Mouse (Mus musculus) retina, postnatal 1 day (tissue): Measurements from ENCODE around the gene Smc6.

Experiments
- DNase-seq: peaks from one replicate; pipeline ENCODE4 v3.0.0-alpha.2; 2012

Smc6 gene

DNA sequence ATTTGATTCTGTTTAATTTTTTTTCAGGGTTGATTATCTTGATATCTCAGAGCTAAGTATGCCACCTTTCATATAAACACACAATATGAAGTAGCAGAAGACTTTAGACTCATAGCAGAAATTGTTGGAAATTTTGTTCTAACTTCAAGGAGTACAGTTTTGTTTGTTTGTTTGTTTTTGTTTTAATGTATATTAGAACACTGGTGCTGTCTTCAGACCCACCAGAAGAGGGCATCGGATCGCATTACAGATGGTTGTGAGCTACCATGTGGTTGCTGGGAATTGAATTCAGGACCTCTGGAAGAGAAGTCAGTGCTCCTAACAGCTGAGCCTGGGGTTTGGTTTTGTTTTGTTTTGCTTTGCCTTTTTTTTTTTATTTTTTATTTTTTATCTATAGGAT lies 20.7 kb downstream of the Smc6 start:
- no peak for DNase-seq

DNA sequence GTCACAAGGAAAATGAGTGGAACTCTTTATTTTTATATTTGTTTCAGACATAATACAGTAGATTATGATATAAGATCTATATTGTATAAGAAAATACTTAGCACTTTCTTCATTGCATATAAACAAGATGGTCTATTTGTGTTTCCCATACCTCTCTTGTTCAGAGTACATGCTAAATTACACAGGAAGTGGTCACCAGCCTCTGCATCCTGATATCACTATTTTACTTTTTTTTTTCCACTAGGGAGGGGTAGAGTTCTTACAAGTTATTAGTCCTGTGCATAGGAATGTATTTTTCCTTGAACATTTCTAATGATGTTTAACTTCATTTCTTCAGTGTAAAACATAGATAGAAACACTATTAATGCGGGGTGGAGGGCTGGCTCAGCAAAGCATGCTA lies 35.2 kb downstream of the Smc6 start:
- DNase-seq = no peak

DNA sequence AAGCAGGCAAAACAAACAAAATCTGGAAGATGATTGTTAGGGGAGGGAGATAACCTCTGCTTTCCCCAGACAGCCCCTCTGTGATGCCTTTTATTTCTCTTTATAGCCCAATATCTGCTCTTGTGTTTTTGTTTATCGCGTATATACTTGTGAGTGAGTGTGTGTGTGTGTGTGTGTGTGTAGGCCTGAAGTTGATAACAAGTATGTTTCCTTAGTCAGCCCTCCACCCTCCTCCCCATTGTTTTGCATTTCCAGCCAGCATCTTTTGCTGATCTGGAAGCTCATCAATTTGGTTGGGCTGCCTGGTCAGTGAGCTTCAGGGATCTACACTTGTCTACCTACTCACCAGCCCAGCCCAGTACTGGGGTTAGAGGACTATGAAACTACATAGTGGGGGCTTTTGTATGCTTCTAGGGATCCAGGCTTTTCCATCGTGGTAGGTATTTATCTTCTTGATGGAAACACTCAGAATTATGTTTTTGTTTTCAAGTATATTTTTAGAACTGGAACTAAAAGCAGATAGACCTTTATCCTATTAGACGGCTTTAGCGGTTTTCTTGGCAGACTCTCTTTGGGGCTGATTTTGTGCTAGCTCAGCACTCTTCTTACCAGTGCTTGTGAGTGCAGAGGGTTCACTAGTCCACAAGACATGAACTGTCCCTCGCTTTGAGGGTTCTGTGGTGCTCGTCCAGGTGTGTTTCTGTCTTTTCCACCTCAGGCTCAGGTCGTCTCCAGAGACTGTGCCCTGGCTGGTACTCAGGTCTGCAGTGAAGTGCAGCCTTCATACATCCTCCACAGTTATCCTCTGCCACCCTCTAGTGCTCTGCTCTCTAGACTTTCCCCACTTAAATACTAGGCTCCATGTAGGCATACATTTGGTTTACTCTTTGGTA lies 41.3 kb downstream of the Smc6 start:
- no peak for DNase-seq

DNA sequence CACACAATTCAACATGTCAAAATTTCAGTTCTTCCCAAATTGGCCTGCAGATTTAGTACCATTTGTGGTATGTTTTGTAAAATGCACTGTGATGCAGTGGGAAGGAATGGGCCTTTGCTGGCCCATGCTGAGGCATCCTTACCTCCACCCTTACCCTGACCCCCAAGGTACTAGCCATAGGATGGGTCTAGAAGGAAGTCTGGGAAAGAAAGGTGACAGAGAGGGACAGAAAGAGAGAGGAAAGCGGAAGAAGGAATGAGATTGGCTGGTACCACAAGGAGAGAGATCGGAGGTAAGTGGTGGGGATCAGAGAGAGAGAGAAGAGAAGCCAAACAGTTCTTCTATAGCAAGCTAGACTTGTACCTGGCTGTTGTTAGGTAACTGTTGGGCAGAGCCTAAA lies 45.4 kb downstream of the Smc6 start:
- no peak for DNase-seq

DNA sequence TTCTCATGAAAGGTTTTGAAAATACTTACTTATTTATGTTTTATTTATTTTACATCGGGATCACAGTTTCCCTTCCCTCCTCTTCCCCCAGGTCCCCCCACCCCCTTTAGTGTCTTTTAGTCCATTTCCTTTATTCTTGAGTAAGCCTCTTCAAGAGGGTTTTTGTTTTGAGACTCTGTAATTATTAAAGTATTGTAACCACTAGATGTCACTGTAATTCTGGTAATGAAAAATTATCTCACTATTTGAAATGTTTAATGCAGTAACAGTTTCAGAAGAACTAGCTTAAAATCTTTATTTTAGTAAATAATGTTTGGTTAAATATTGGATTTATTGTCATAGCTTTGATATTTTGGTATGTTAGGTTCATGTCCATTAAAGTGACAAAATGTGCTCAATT lies 48.2 kb downstream of the Smc6 start:
- no peak for DNase-seq

DNA sequence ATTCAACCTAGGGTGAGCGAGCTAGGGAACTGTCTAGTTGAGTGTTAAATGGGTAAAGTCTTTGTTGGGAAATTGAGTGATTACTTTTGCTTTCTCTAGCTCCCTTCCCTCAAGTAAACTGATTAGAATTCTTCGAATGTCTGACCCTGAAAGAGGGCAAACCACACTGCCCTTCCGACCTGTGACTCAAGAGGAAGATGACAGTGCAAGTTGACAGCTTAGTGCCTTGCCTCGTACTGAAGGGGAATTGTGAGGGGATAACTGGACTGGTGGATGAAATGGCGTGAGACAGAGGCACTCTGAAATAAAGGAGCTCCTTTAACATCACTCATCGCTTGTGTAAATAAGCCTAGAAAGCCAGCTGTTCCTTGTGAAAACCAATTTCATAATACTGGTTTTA lies 52.0 kb downstream of the Smc6 start:
- no peak for DNase-seq

DNA sequence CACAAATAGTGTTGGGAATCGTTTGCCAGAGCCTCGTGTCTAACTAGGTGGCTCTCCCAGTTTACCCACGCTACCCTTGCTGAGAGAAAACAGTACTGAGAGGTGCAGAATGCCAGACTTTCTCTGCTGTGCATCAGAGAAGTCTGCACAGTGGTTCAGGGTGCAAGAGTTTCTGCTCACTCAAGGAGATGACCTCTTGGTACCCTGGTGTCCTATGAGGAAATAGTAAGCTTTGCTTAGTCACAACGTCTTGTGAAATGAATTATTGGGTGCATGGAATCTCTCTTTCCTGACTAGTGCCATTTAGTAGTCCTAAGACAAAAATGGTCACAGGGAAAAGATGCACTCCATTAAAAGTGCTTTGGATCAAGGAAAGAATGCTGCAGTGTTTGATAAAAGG lies 58.8 kb downstream of the Smc6 start:
- DNase-seq = no peak

DNA sequence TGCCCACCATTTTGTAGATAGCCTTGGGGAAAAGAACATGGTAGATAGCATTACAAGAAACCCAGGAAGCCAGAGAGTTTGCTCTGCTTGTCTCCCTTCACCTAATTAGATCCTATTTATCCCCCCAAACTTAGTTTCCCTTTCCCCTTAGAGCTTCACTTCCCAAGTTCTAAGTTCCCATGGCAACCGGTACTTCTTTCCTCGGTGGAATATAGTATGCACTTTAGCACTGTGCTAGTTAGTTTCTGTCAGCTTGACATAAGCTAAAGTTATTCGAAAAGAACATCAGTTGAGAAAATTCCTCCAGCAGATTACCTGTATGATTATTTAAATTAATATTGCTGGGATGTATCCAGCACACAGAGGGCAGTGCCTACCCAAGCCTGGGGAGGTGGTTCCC lies 60.8 kb downstream of the Smc6 start:
- DNase-seq = no peak

DNA sequence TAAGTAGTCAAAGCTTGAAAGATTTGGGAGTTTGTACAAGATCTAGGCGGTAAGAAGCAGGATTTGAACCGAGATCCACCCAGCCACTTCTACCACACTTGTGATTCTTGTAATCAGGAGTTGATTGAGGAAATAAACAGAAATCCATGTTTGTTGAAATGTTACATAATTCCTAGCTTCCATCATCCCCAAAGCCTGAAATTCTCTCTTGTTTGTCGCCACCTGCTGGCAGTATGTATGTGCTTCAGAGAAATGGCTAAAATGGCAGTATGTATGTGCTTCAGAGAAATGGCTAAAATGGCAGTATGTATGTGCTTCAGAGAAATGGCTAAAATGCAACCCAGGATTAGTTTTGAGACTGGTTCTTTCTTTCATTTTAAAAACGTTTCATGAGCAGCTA lies 71.2 kb downstream of the Smc6 start:
- DNase-seq = peak; percentile 73

DNA sequence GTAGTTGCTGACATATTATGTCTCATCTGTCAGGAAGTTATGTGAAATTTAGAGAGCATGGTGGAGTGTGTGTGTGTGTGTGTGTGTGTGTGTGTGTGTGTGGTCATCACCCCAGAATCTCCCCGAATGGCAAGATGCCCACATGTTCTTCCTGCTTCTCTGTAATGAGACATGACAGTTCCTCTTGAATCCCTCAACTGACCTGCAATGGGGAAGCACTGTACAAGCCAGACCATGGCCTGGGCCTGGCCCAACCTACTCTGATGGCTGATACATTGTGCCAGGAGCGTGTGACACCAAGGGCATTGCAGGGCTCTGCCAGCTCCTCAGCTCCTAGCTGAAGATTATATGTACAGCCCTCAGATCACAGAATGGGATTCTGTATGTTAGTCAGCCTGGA lies 72.6 kb downstream of the Smc6 start:
- peak; percentile 15 for DNase-seq

DNA sequence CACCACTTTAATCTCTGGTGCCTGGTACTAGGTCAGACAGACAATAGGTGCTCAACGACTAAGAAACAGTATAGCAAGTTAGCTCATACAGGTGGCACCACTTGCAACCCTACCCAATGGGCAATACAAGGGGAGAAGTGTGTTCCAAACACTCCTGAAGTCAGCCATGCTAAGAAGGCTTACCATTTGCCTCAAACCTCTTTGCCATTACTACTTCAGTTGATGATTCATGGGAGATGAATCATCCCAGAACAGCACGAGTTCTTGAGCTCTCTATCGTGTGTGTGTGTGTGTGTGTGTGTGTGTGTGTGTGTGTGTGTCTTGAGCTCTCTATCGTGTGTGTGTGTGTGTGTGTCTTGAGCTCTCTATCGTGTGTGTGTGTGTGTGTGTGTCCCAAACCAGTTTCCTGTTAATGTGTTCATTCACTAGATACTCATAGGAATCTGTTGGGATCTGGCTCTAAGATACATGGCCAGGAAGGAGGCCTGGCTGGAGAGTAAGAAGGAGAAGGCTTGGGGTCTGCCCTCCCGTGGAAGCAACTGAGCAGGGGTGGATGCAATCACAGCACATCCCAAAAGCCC lies 76.4 kb downstream of the Smc6 start:
- no peak for DNase-seq

DNA sequence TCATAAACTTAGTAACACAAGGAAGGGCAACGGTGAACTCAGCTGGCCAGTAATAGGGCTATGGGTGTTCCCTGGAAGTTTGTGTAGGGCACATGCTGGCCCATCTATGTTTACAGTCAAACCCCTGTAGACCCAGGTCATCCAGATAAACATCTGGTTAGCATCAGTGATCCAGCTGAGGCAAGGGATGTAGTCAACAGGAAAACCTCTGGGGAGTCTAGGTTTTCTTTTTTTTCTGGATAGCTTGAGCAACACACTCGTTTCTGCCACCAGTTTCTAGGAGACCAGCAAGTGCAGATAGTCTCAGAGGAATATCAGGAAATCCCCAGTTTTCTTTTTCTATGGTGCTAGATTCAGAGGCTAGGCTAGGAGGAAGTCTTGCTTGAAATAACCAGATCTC lies 80.3 kb downstream of the Smc6 start:
- DNase-seq = no peak

DNA sequence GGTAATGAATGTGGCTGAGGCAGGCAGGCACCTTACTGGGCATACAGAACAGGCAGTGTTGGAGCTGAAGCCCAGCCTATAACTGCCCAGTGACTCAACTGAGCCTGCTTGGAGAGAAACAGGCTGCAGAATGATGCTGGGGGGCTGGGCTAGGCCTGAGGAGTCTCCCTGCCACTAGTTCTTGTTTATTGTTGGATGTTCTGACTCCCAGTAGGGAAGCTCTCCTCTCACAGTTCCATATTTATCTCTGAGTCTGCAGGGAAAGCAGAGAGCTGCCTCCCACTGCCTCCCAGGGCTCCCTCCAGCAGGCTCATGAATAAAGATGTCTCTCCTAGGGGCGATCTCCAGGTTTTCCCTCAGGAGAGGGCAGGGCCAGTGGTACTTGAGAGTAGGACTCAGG lies 82.7 kb downstream of the Smc6 start:
- DNase-seq = no peak

DNA sequence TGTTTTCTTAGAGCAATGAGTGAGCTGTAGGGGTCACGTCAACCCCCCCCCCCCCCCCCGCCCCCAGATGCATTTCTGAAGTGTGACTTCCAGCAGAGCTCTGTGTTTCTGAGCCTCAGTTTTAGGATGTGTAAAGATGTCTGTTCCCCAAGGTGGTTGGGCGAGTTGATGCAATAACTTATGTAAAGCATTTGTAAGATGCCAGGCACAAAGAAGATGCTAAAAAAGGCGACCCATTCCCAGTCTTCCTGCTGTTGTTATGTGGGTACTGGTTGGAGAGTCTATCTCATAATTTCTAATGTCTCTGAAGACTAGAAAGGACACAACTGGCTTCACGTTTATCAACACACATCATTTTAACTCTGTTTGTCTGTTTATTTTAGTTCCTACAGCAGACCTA lies 84.2 kb downstream of the Smc6 start:
- DNase-seq = no peak

DNA sequence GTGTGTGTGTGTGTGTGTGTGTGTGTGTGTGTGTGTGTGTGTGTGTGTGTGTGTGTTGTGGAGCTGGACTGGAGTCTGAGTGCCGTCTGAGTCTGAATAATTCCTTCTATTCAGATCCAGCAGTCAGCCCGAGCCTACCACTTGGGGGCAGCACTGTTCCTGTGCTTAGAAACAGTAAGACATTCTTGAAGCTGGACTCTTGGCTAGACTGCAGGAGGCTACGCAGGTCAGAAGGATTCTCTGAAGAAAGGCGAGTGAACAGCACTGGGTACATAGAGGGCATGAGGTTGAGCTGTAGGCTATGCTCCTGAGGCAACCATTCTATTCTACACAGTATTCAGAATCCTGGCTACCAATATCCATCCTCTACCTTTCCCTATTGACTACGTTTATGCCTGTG lies 85.2 kb downstream of the Smc6 start:
- peak; percentile 84 for DNase-seq

DNA sequence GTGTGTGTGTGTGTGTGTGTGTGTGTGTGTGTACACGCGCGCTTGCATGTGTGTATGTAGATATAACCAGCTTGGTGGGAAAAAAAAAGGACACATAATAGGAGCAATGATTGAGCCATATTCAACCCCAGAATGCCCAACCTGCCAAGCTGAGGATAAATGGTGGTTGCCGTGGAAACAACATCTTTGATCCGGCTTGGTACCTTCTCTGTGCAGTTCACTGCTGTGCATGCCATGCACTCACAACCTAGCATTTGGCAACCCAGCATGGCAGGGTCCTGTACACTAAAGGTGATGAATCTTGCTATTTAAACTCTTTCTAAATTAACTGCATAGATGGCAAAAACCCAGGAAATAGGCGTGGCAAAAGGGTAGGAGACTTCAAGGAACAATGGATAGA lies 96.7 kb downstream of the Smc6 start:
- no peak for DNase-seq

DNA sequence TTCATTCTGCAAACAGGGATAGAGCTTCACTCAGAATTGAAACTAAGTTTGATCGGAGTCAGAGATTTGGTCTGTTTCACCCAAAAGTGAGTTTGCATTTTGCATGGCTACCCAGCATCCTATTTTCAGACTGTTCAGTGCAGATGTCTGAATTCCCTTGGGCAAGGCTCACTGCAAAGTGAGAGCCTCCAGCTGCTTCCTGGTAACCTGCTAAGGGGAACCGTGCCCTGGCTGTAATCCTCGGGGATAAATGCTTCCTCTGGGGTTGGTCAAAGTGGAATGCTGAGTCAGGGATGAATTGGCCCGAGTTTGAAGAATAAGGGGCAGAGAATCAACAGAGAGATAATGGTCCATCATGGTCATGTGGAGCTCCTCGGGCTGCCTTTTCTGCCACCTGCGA lies 99.2 kb downstream of the Smc6 start:
- no peak for DNase-seq

DNA sequence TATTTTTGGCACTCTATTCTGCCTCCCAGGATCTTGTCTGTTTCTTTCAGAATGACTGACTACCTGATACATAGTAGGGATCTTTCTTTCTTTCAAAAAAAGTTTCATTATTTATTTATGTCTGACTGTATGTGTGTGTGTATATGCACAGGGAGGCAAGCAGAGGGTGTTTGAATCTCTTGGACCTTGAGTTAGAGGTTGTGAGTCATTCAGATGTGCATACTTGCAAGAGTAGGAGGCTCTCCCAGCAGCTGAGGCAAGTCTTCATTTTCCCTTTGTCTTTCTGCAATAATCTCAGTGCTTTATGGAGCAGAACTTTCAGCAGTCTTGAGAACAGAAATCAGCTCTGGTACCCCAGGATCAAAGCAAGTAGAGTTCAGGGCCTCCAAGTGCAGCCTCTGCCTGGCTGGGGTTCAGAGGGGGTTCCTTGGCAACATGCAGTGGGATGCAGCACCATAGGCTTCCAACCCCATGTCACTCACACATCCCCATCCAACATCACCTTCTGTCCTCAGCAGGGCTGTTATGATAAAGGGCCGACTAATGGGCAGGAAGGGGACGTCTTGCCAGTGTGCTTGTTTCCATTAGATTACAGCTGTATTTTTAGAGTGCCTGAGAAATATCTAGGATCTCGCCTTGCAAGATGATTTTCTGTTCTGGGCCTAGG lies 101.5 kb downstream of the Smc6 start:
- no peak for DNase-seq
